Mouse (Mus musculus): Measurements from ENCODE around the gene Ptcd1. TPM values are rescaled to one million over a fixed set of nuclear protein-coding genes. Genes with fewer than 3 reads are reported as not detected.
"Not testable (repeated sequence)": the region's sequence is repeated elsewhere in the genome, so short reads cannot be mapped to it uniquely, and the experiment has no call there.

The Ptcd1 gene
- total RNA-seq, 2 experiments from 2014 or later, result 11.3 to 11.4 TPM

DNA sequence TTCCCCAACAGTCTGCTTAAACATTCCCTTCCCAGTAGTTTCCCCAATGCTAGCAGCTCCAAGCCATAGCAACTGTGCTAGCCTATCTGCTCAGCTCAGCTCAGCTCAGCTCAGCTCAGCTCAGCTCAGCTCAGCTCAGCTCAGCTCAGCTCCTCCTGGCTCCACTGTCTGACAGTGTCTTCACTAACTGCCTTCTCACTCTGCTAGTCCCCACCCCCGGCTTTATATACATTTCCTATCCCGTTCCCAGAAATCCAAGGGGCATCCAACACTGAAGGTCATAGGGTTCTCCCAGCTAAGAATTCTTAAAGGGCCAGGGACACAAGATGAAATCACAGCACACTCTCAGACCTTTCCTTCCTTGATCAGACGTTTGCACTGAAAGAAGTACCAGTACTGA lies 2.2 kb downstream of the Ptcd1 start:
- DNase-seq, result no peak

DNA sequence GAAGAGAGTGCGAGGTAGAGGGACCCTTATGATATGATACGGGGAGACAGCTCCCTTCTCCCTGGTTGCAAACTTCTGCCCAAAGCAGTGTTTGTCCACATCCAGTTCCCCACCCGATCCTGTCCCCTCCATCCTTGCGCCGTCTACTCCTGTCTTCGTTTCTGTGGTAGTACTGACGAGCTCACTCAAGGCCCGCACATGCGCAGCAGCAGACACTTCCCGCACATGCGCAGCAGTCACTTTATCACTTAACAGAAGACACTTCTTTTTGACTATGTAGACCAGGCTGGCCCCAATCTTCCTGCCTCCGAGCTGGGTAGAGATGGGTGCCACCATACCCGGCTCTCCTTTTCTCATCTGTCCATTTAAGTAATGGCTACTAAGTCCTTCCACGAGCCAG lies 5.5 kb downstream of the Ptcd1 start:
- no peak for DNase-seq

DNA sequence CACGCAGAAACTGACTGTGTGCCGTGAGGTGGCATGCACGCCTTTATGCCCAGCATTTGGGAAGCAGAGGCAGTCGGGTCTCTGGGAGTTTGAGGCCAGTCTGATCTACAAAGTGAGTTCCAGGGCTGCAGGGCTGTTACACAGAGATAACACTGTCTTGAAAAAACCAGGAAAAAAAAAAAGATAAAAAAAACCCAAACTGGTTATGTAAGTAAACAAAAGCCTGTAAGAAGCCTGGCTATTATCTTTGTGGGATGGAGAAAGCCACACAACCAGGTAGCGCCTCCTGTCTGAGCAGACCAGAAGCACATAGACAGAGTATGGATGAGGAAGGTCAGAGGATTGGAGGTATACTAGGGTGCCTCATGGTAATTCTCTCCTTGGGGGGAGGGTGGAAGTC lies 14.2 kb downstream of the Ptcd1 start:
- no peak for DNase-seq

DNA sequence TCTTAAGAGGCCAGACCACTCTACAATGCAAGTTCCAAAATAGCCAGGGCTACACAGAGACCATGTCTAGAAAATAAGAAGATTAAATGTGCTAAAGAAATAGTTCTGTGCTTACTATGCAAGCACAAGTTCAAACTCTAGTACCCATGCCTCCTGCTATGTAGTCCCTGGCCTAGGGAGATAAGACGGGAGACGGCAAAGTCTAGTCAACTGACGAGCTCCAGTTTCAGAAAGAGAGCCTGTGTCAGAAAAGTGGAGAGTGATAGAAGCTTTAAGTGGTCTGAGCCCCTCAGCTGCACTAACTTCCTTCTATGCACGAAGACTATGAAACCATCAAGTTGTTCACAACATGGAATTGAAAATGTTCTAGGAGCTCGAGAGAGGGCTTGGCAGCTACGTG lies 17.6 kb downstream of the Ptcd1 start:
- no peak for DNase-seq

DNA sequence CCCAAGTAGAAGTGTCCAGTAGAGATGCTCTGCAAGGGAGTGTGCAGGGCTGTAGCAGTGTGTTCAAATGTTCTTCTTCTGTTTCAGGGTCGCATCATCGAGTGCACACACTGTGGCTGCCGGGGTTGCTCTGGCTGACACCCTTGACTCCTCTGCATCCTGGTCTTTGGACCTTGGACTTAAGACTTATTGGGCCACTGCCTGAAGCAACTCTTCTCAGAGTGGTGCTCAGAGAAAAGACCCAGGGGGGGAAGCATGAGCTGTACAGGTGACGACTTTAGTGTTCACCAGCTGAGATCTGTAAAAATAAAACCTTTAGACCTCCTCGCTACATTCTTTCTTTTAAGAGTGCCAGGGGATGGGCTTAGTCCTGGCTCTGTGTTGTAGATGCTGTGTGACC lies 19.2 kb downstream of the Ptcd1 start:
- no peak for DNase-seq

DNA sequence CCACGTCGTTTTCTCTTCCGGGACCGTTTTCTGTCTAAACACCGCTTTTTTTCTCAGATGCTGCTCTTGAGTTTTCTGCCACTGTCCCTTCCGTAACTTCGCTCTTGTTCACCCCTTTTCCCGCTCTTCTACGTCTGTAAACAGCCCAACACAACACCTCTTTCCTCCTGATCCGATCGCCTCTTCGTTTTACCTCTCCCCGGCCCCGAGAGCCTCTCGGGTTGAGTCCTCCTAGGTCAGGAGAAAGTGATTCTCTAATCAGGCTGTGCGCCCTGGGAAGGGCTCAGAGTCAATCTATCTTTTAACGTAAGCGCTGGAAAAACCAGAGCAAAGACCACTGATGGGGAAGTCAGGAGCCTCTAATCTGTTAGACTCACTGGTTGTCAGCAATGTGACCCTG lies 26.3 kb downstream of the Ptcd1 start:
- no peak for DNase-seq

DNA sequence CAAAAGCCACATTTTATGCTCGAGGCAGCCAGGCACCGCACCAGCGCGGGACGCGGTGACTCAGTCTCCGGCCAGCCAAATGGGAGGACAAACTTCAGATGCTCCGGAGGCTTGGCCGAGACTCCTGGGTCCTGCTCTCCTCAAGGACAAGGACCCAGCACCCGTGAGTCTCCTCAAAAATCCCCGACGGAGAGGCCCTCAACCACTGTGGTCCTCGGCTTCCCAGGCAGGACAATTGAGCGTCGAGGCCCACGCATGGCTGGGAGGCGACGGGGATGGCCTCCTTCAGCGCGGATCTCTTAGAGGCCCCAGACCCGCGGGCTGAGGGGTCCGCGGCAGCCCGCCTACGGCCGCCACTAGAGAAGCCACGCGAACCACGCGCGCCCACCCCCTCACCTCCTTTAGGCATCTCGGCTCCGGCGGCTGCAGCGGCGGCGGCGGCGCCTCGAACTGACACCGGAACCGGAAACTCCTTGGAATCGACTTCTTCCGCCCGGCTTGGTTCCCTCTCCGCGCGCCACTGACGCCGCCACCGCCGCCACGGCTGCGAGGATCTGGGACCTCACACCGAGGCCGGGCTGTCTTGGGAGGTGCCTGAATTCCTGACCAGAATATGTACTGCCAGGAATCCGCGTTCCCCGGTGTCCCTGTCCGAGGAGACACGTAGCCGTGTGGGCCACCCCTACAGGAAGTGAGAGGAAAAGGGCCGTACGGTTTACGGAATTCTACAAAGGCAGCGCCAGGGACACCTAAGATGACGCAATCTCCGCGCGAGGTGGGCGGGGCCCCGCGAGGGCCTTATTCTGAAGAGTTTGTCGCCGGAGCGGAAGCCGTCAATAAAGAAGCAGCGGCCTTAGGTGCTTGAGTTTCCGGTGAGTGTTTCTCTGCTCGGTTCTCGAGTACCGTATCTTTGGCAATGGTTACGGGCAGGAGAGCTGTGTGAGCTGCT lies 27.1 kb downstream of the Ptcd1 start, which contains the start of the genes Pdap1 and Bud31:
Pdap1 (minus strand) TSS at position 668 of the 949 bp plus-strand sequence.
Bud31 (plus strand) TSS at position 792 of the 949 bp plus-strand sequence.
- DNase-seq, result peak; percentile 90

DNA sequence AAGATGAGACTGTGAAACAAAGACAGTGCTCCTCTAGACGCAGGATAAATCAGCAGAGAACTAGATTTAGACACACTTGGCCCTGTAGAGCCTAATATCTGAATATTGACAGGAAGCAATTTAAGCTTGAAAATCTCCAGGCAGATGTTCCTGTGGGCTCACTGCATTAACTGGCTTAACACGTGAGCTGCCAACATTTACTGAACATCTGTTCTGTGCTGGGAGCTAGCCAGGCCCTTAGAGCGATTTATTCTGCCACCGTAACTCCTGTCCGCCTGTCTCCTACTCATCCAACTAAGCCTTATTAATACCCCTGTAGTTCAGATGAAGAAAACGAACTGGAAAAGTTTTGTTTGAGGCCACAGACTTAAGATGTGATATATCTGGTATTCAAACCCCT lies 28.1 kb downstream of the Ptcd1 start:
- no peak for DNase-seq

DNA sequence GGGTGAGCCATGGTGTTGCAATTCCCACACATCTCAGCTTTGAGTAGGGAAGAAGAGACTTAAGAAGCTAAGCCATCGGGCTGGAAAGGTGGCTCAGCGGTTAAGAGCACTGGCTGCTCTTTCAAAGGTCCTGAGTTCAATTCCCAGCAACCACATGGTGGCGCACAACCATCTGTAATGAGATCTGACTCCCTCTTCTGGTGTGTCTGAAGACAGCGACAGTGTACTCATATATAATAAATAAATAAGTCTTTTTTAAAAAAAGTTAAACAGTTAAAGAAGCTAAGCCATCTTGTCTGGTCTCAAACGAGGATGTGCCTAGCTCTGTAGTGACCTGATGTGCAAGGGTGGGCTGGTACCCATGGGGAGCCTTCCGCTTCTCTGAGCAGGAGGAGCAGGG lies 33.6 kb downstream of the Ptcd1 start:
- not testable (repeated sequence) for DNase-seq

DNA sequence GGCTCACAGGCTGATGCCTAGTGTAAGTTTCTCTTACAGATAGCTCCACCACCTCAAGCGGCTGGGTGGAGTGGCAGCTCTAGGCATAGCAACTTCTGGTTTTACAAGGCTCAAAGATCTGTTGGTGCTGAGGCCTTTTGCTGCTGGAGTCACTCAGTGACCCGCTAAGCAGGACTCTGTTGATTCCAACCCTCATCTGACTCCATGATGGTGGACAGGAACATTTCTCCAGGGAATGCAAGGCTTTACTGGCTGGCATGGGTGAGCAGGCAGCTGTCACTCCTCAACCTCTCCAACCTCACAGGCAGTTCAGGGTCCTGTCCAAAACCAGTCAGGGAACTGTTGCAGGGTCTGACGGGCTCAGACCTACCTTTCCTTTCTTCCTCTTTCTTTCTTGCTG lies 35.9 kb downstream of the Ptcd1 start:
- no peak for DNase-seq

DNA sequence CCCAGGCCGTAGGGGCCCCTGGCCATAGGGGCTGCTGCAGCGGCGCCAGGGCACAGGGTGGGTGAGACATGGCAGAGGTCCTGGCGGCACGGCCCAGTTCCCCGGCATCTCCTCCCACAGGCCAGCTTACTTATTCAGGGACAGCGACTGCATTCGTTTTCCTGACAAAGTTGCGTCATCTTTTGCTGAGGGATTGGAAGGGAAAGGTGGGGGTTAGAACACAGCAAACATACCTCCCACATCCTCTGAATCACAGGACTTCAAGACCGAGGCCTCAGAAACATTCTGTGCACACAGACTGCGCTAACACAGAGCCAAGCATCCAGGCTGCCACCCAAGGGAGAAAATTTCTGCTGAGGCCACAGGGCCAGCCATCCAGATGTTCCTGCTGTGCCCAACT lies 36.7 kb downstream of the Ptcd1 start:
- no peak for DNase-seq

DNA sequence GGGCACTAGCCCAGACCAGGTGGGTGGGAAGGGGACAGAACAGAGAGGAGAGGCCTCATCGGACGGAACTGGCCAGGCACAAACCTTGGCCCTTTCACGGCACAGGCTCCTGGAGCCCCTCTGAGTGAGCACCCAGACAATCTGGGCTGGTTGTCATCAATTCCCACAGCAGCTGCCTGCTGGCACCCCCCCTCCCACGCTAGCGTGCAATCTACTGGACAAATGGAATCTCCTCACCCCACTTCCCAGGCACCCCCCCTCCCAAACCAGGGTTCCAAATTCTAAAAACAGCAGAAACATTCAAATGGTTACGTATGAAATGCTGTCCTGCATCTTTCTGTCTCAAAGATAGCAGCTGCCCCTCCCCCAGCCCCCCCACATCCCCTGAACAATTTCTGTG lies 37.1 kb downstream of the Ptcd1 start:
- DNase-seq, result not testable (repeated sequence)

DNA sequence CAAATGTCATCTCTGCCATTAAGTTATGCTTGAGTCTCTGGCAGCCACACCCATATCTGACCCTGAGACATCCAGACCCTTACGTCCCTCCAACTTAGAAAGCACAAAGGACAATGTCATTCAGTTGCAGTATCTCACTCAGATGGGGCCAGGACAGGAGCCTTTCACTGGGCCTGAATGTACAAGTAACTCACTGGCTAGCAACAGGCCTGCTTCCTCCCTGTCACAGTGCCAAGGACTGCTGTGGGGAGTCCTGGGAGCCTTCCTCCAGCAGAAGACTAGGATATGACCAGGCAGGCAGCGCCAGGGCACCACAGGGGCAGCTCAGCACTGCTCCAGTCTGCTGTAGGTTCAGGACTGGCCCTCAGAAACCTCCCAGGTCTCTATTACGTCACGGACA lies 37.8 kb downstream of the Ptcd1 start:
- DNase-seq, result no peak

DNA sequence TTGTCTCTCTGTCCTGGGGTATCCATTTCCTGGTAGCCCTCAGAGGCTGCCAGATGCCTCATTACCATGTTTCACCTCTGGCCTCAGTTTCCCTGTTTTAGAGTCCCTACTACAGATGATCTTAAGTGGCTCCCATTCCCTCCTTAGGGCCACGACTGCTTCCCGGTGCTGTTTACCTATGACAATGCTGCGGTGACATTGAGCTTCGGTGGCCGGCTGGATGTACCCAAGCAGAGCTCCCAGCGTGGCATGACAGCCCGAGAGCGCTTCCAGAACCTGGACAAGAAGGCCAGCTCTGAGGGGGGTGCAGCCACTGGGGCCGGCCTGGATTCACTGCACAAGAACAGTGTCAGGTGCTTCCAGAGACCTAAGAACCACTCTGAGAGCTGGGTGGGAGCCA lies 40.3 kb downstream of the Ptcd1 start:
- DNase-seq, result no peak

DNA sequence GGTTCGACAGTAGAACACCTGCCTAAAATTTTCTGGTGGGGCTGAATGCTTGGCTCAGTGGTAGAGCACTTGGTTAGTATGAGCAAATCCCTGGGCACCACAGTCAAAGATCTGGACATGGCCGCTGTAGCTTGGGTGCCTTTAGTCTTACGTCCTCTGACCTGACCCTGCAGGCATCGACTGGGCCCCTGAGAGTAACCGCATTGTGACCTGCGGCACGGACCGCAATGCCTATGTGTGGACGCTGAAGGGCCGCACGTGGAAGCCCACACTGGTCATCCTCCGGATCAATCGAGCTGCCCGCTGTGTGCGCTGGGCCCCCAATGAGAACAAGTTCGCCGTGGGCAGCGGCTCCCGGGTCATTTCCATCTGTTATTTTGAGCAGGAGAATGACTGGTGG lies 43.5 kb downstream of the Ptcd1 start:
- no peak for DNase-seq

DNA sequence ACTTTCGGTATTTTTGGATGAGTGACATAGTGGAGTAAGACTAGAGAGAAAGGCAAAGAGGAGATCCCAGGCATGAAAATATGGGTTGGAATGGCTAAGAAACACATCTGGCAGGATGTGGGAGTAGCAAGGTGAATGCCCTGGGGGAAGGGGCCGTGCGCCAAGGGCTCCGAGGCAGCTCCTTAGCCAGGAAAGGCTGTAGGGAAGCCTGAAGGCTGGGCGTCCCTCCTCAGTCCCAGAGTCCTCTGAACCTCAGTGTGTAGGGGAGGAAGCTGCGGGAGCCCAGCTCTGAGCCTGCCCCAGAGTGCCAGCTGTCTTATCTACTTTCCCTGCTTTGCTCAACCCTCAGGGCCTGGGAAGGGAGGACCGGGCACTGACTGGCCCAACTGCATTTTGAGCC lies 46.0 kb downstream of the Ptcd1 start:
- DNase-seq, result no peak

DNA sequence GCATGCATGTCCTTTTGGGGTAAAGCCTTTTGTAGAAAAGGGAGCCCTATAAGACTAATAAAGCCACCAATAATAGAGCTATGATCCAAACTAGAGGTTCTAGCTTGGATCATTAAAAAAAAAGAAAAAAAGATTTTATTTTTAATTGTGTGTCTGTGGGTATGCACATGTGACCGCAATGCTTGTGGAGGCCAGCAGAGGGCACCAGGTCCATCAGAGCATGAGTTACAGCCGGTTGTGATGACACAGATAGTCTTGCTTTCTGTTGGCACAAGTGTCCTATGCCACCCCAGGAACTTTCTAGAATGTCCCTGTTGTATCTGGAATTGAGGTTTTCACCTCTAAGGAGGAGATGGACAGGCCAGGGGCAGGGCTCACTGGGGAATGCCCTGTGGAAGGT lies 47.5 kb downstream of the Ptcd1 start:
- DNase-seq, result no peak

DNA sequence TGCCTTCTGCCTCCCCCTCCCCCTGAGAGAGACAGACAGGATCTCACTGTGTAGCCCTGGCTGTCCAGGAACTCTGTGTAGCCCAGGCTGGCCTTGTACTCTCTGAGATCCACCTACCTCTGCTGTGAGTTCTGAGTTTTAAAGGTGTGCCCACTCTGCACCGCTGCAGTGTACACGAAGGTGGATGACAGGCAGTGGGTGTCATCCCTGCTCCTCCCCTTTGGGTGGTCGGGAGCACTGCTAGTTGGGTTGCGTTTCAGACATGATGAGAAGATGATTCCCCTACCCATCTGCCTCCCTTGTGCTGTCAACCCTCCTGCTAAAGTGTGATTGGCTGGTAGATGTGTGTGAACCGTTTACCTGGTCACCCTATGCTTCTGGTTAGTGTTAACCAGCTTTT lies 48.4 kb downstream of the Ptcd1 start:
- DNase-seq, result no peak

DNA sequence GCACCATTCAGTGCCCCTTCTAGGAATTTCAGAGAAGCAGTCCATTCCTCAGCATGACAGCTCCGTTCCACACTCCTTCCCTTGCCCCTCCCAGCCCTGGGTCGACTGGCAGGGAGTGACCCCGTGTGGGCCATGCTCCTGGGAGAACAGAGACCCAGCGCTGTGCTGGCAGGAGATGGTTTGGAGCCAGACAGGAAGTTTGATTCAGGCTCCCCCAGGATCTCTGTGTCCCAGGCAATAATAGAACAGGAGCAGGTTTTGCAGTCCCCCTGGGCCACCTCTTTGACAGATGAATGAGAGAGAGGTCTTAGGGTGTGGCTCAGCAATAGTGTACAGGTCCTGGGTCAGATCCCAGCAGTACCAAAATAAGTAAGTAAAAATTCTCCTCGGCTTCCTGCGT lies 48.9 kb downstream of the Ptcd1 start:
- DNase-seq, result no peak

DNA sequence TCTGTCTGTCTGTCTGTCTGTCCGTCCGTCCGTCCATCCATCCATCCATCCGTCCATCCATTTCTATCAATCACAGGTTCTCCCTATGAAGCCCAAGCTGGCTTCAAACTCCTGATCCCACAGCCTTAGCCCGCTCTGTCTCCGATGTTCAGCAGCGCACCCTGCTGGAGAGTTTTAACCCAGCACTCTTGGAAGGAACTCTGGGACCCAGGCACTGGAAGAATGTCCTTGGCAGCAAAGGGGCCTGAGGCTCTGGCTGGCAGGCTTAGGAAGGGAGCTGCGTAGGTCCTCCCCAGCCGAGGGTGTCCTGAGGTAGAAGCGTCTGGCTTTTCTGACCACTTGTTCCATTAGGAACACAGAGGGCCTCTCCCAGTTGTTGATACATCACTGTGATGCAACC lies 50.0 kb downstream of the Ptcd1 start:
- DNase-seq, result peak; percentile 70

DNA sequence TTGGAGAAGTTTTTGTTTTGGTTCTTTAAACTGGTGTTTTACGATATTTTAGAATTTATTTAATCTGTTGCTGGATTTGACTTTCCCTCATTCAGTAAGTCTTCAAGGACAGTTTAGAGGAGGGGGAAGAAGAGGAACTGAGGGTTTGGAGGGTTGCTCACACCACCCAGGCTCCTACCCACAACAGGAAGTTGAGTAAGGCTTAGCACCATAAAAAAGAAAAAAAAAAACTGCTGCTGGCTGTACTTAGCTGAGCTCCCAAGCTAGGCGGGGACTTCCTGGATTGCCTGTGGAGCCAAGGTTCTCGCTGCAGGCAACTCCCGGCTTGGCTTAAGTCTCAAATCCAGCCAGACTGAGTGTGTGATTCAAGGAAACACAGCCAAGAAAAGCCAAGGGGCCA lies 50.6 kb downstream of the Ptcd1 start:
- peak; percentile 79 for DNase-seq

DNA sequence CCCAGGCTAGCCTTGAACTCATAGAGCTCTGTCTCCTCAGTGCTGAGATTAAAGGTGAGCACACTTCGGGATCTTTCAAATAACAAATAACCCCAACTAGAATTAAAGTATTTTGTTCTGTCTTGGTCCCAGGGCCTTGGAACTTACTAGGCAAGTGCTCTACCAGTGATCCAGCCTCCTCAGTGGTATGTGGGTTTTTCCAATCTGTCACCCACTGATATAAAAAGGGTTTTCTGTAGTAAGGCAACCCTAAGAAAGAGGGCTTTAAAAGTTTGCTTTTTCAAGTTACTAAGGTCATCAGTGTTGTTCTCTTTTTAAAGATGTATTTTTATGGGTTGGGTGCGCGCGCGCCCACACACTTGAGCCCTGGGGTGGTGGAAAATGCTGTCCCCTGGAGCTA lies 51.2 kb downstream of the Ptcd1 start:
- no peak for DNase-seq

DNA sequence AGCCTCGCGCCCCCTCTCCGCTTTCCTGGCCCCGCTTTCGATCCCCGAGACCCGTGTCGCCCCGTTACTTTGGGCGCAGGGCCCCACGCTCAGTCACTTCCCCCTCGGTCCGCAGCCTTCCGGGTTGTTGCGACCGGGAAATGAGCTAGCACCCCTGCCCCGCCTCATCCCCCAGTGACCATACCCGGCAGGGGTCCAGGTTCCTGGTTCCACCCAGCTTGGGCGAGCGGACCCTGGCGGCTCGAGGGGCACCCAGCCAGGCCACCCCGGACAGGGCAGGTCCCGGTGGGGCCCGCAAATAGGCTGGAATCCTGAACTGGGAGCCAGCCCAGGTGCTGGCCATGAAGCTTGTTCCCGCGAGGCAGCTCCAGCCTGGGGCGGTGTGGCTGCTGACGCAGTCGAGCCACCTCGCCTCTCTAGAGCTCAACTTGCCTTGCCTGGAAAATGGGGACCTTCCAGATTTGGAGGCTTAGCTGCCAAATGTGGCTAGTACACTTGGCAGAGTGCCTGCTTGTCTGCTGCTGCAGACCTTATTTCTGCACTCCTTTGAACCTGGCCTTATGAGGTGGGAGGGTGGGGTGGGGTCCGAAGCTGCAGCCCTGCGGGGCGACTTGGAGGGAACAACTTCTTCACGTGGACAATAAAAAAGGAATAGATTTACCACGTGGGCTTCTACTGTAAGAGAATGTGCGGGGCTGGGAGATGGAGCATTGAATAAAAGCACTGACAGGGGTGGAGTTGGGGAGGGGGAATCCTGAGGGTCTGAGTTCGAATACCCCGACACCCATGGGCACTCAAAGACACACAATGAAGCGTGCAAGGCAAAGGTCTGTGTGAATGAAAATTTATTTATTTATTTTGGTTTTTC lies 52.1 kb downstream of the Ptcd1 start:
- DNase-seq, result peak; percentile 82

All from gastrocnemius, postnatal 25 days (tissue).